Mouse (Mus musculus) ovary, adult 10 weeks (tissue): ENCODE measurements around the gene Ccsap. TPM values are rescaled to one million over a fixed set of nuclear protein-coding genes. Genes with fewer than 3 reads are reported as not detected.

ENCODE experiments used
- polyA plus RNA-seq: library from polyadenylated mRNA; stranded (reverse); fragments of 350-450 nt; fragmentation: Illumina TruSeq; extraction: RNeasy Lipid Tissue Mini Kit (QIAGEN cat#74804); gene quantifications from one replicate; pipeline ENCODE4 v1.2.3, GENCODE M21; 2014

The Ccsap gene
- polyA plus RNA-seq, result 2.1 TPM

GRCm38 (mm10) chr8:123859648-123860259, at the start of gene Ccsap:
Ccsap (minus strand) TSS chr8:123860209.

GRCm38 (mm10) chr8:123894502-123895097, 34.6 kb upstream of the Ccsap start, which contains the start of gene Acta1:
Acta1 (minus strand) TSS chr8:123894751.

GRCm38 (mm10) chr8:123805718-123806373, 54.2 kb downstream of the Ccsap start, which contains the start of gene Rab4a:
Rab4a (plus strand) TSS chr8:123805985.

Other genes with a start within 250 kb of the Ccsap start
- 24.2 TPM for gene Rhou, start 206.3 kb downstream of the Ccsap start, polyA plus RNA-seq
- gene Rab4a, start 54.2 kb downstream of the Ccsap start, polyA plus RNA-seq, result 9.6 TPM
- gene Acta1, start 34.5 kb upstream of the Ccsap start, polyA plus RNA-seq, result not detected
- gene Nup133, start 89.1 kb upstream of the Ccsap start, polyA plus RNA-seq, result 8.3 TPM
- gene Abcb10, start 122.9 kb upstream of the Ccsap start, polyA plus RNA-seq, result 8.7 TPM
- 6.8 TPM for gene Taf5l, start 161.2 kb upstream of the Ccsap start, polyA plus RNA-seq
- gene Urb2, start 161.3 kb upstream of the Ccsap start, polyA plus RNA-seq, result 7.8 TPM